Mouse (Mus musculus) embryonic facial prominence, embryonic 15.5 days (tissue): ENCODE data around the gene Cd79b. TPM values are rescaled to one million over a fixed set of nuclear protein-coding genes. Genes with fewer than 3 reads are reported as not detected.

Experiments
- ATAC-seq: fragments of 200-750 bp; cut with Nextera tagmentation; 2 replicates; pipeline ENCODE4 v1.8.0; 2017; ENCODE audit warnings: low read depth, moderate TSS enrichment; ENCODE audit not compliant: insufficient number of reproducible peaks, low FRiP score, low TSS enrichment
- H3K27ac ChIP-seq: fragments of 300-500 bp; sonication (generic); replicated peaks from 2 replicates; pipeline ENCODE4 v1.5.1; 2015; ENCODE audit warnings: mild to moderate bottlenecking, inconsistent platforms
- H3K27me3 ChIP-seq: fragments of 300-500 bp; sonication (generic); 2 replicates; pipeline ENCODE4 v1.6.1; 2015; ENCODE audit warnings: inconsistent platforms
- H3K36me3 ChIP-seq: fragments of 300-500 bp; sonication (generic); 2 replicates; pipeline ENCODE4 v1.6.1; 2015; ENCODE audit warnings: mild to moderate bottlenecking, inconsistent platforms
- H3K4me1 ChIP-seq: fragments of 300-500 bp; sonication (generic); 2 replicates; pipeline ENCODE4 v1.6.1; 2015; ENCODE audit warnings: inconsistent platforms
- H3K4me2 ChIP-seq: fragments of 300-500 bp; sonication (generic); replicated peaks from 2 replicates; pipeline ENCODE4 v1.6.1; 2015; ENCODE audit warnings: mild to moderate bottlenecking, inconsistent platforms
- H3K4me3 ChIP-seq: fragments of 300-500 bp; sonication (generic); replicated peaks from 2 replicates; pipeline ENCODE4 v1.5.1; 2015; ENCODE audit warnings: mild to moderate bottlenecking, inconsistent platforms
- H3K9ac ChIP-seq: fragments of 300-500 bp; sonication (generic); 2 replicates; pipeline ENCODE4 v1.6.1; 2015; ENCODE audit warnings: inconsistent platforms
- H3K9me3 ChIP-seq: fragments of 300-500 bp; sonication (generic); replicated peaks from 2 replicates; pipeline ENCODE4 v1.6.1; 2016; ENCODE audit warnings: inconsistent platforms
- WGBS: fragments of 180-500 bp; shearing (Covaris S2); methylation state at CpG from one replicate; pipeline ENCODE4 v1.1.7; 2015; 5-methylcytosine and 5-hydroxymethylcytosine counted together
- polyA plus RNA-seq: library from polyadenylated mRNA; unstranded; fragments of >200 nt; fragmentation: Nextera tagmentation; extraction: Ambion mirVana; gene quantifications from 2 replicates; pipeline ENCODE4 v1.2.1, GENCODE M21; 2015

Gene Cd79b
- polyA plus RNA-seq, 1 experiment from 2014 or later, result 3.4 TPM

GRCm38 (mm10) chr11:106318406-106319366 is 4.1 kb upstream of the Cd79b start:
- H3K27me3 ChIP-seq, result no peaks in the 10 kb centered on the region

GRCm38 (mm10) chr11:106317801-106318200 is 3.2 kb upstream of the Cd79b start:
- peaks cover 40% of the 10 kb centered on the region; the same call in 1 of the 2 replicates for H3K4me1 ChIP-seq
- no peak overlapping the region for H3K27ac ChIP-seq
- H3K36me3 ChIP-seq, result no peaks in the 10 kb centered on the region
- no peak overlapping the region for H3K4me2 ChIP-seq
- no peaks in the 10 kb centered on the region for H3K9me3 ChIP-seq
- no peak overlapping the region for H3K9ac ChIP-seq
- no peak for ATAC-seq
- H3K4me3 ChIP-seq, result no peak overlapping the region
- 81% methylated on average over 7 of the region's 7 CpGs for WGBS
- H3K27me3 ChIP-seq, result no peaks in the 10 kb centered on the region

More at GRCm38 (mm10) chr11:106318406-106319366, 4.1 kb upstream of the Cd79b start:
- Histone ChIP-seq H3K4me3 (no peak overlapping the region), H3K9ac (no peak overlapping the region), H3K4me1 (peaks cover 33% of the 10 kb centered on the region; the same call in 1 of the 2 replicates), H3K4me2 (no peak overlapping the region), H3K27ac (no peak overlapping the region), H3K36me3 (no peaks in the 10 kb centered on the region), H3K9me3 (no peaks in the 10 kb centered on the region)
- 66% methylated on average over 21 of the region's 21 CpGs for WGBS
- ATAC-seq, result no peak

GRCm38 (mm10) chr11:106316416-106316815 is 1.9 kb upstream of the Cd79b start:
- Histone ChIP-seq H3K9ac (no peak overlapping the region), H3K4me3 (no peak overlapping the region), H3K27me3 (no peaks in the 10 kb centered on the region), H3K4me2 (no peak overlapping the region), H3K36me3 (no peaks in the 10 kb centered on the region), H3K9me3 (no peaks in the 10 kb centered on the region), H3K27ac (no peak overlapping the region), H3K4me1 (peaks cover 40% of the 10 kb centered on the region; the same call in 1 of the 2 replicates)
- WGBS, result 40% methylated on average over 1 of the region's 1 CpGs
- ATAC-seq, result no peak

GRCm38 (mm10) chr11:106313533-106313932 is 1.0 kb downstream of the Cd79b start:
- Histone ChIP-seq H3K27ac (no peak overlapping the region), H3K9ac (no peak overlapping the region), H3K9me3 (no peaks in the 10 kb centered on the region), H3K36me3 (no peaks in the 10 kb centered on the region), H3K27me3 (no peaks in the 10 kb centered on the region), H3K4me1 (peaks cover 34% of the 10 kb centered on the region; the same call in 1 of the 2 replicates), H3K4me2 (no peak overlapping the region), H3K4me3 (no peak overlapping the region)
- WGBS, result 45% methylated on average over 5 of the region's 5 CpGs
- ATAC-seq, result no peak

GRCm38 (mm10) chr11:106310123-106310522 is 4.4 kb downstream of the Cd79b start:
- Histone ChIP-seq H3K36me3 (no peaks in the 10 kb centered on the region), H3K4me2 (no peak overlapping the region), H3K9me3 (no peaks in the 10 kb centered on the region), H3K4me3 (no peak overlapping the region), H3K27me3 (no peaks in the 10 kb centered on the region), H3K27ac (no peak overlapping the region), H3K4me1 (peaks cover 28% of the 10 kb centered on the region), H3K9ac (no peak overlapping the region)
- 62% methylated on average over 5 of the region's 5 CpGs for WGBS
- no peak for ATAC-seq

- no peak for ATAC-seq
- WGBS, result 82% methylated on average over 11 of the region's 11 CpGs
- H3K27ac ChIP-seq, result no peak overlapping the region
Measured at GRCm38 (mm10) chr11:106308162-106308561, 6.4 kb downstream of the Cd79b start.

GRCm38 (mm10) chr11:106307432-106307831 is 7.1 kb downstream of the Cd79b start:
- Histone ChIP-seq H3K27me3 (no peaks in the 10 kb centered on the region), H3K9ac (no peak overlapping the region), H3K9me3 (no peaks in the 10 kb centered on the region), H3K27ac (no peak overlapping the region), H3K4me3 (no peak overlapping the region), H3K4me2 (no peak overlapping the region), H3K36me3 (no peaks in the 10 kb centered on the region), H3K4me1 (peaks cover 10% of the 10 kb centered on the region; the same call in 1 of the 2 replicates)
- 63% methylated on average over 5 of the region's 5 CpGs for WGBS
- no peak for ATAC-seq

More at GRCm38 (mm10) chr11:106308162-106308561, 6.4 kb downstream of the Cd79b start:
- Histone ChIP-seq H3K9me3 (no peaks in the 10 kb centered on the region), H3K36me3 (no peaks in the 10 kb centered on the region), H3K4me1 (peaks cover 12% of the 10 kb centered on the region; the same call in 1 of the 2 replicates), H3K9ac (no peak overlapping the region), H3K4me3 (no peak overlapping the region), H3K4me2 (no peak overlapping the region), H3K27me3 (no peaks in the 10 kb centered on the region)

- no peaks in the 10 kb centered on the region for H3K36me3 ChIP-seq
- no peaks in the 10 kb centered on the region for H3K27me3 ChIP-seq
- no peaks in the 10 kb centered on the region for H3K9me3 ChIP-seq
- H3K9ac ChIP-seq, result no peak overlapping the region
- H3K4me3 ChIP-seq, result no peak overlapping the region
- no peak for ATAC-seq
- no peak overlapping the region for H3K4me2 ChIP-seq
- H3K27ac ChIP-seq, result no peak overlapping the region
- 86% methylated on average over 9 of the region's 9 CpGs for WGBS
- peaks cover 10% of the 10 kb centered on the region; the same call in 1 of the 2 replicates for H3K4me1 ChIP-seq
Measured at GRCm38 (mm10) chr11:106306758-106307157, 7.8 kb downstream of the Cd79b start.

- WGBS, result 79% methylated on average over 3 of the region's 3 CpGs
- Histone ChIP-seq H3K27ac (no peak overlapping the region), H3K36me3 (no peaks in the 10 kb centered on the region), H3K9me3 (no peaks in the 10 kb centered on the region), H3K4me2 (no peak overlapping the region), H3K4me1 (peaks cover 10% of the 10 kb centered on the region; the same call in 1 of the 2 replicates), H3K27me3 (no peaks in the 10 kb centered on the region), H3K4me3 (no peak overlapping the region), H3K9ac (no peak overlapping the region)
- ATAC-seq, result no peak
Measured at GRCm38 (mm10) chr11:106306065-106306385, 8.5 kb downstream of the Cd79b start.

- H3K9me3 ChIP-seq, result no peaks in the 10 kb centered on the region
- no peak for ATAC-seq
- no peak overlapping the region for H3K9ac ChIP-seq
- 73% methylated on average over 10 of the region's 10 CpGs for WGBS
- no peaks in the 10 kb centered on the region for H3K36me3 ChIP-seq
- H3K4me3 ChIP-seq, result no peak overlapping the region
- peaks cover 10% of the 10 kb centered on the region; the same call in 1 of the 2 replicates for H3K4me1 ChIP-seq
- no peak overlapping the region for H3K27ac ChIP-seq
- H3K27me3 ChIP-seq, result no peaks in the 10 kb centered on the region
- H3K4me2 ChIP-seq, result no peak overlapping the region
Measured at GRCm38 (mm10) chr11:106305348-106306064, 9.1 kb downstream of the Cd79b start.

- H3K27ac ChIP-seq, result no peak overlapping the region
- no peak overlapping the region for H3K4me2 ChIP-seq
- no peaks in the 10 kb centered on the region for H3K36me3 ChIP-seq
- 14% methylated on average over 2 of the region's 2 CpGs for WGBS
- no peak overlapping the region for H3K4me3 ChIP-seq
- H3K27me3 ChIP-seq, result no peaks in the 10 kb centered on the region
- no peak overlapping the region for H3K9ac ChIP-seq
- peaks cover 4% of the 10 kb centered on the region; the same call in 1 of the 2 replicates for H3K4me1 ChIP-seq
- no peaks in the 10 kb centered on the region for H3K9me3 ChIP-seq
- ATAC-seq, result no peak
Measured at GRCm38 (mm10) chr11:106302634-106303033, 11.9 kb downstream of the Cd79b start.
